Mouse (Mus musculus): ENCODE data around the gene Aldh3b1. TPM values are rescaled to one million over a fixed set of nuclear protein-coding genes. Genes with fewer than 3 reads are reported as not detected.

Aldh3b1 gene
- polyA plus RNA-seq, 1 experiment from 2014 or later: 0.64 TPM

GRCm38 (mm10) chr19:3935896-3936850, 6.6 kb upstream of the Aldh3b1 start:
- ATAC-seq (ENCODE audit: low FRiP score): no peak

DNA sequence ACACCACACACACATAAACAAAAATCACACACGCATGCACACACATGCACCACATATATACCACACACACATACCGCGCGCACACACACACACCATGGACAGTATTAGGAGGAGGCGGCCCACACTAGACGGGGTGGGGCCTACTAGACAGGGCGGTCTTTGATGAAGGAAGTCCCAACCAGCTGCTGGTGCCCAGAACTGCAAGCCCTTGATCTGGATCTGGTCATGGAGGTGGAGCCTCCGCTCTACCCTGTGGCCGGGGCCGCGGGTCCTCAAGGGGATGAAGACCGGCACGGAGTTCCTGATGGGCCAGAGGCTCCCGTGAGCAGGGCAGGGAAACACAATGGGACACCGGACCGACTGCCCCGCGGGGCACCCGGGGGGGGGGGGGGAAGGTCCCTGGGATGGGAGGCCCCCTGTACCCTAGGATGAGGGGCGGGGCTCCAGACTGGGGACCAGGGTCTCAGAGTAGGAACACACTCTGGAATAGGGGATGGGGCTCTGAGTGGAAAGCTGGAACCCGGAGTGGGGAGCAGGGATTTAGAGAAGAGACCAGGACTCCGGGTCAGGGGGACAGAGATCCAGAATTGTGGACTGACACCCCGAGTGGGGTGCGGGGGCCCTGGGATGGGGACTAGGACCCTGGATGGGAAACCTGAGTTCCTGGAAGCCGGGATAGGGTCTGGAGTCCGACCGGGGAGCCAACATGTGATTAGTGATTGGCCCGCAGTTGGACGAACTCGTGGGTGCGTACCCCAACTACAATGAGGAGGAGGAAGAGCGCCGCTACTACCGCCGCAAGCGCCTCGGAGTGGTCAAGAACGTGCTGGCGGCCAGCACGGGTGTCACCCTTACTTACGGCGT, 5.7 kb upstream of the Aldh3b1 start, which contains the start of gene Unc93b1:
Unc93b1 (plus strand) TSS at position 155 of the 864 bp plus-strand sequence.
- peak within 1 kb of the TSS; percentile 33 for H3K9ac ChIP-seq
- ATAC-seq (ENCODE audit: low FRiP score): peak; percentile 71

More at GRCm38 (mm10) chr19:3935896-3936850, 6.6 kb upstream of the Aldh3b1 start:
- H3K9ac ChIP-seq: peak overlapping the region; percentile 33; the same call in 1 of the 2 replicates
- H3K36me3 ChIP-seq (replicated peaks): no peaks in the 10 kb centered on the region
- H3K9me3 ChIP-seq: no peaks in the 10 kb centered on the region
- WGBS: 6% methylated on average over 22 of the region's 22 CpGs
- H3K4me1 ChIP-seq: peaks cover 14% of the 10 kb centered on the region
- peaks cover 28% of the 10 kb centered on the region for H3K27me3 ChIP-seq
- H3K4me3 ChIP-seq (replicated peaks): peak overlapping the region; percentile 40
- peak overlapping the region; percentile 58 for H3K4me2 ChIP-seq
- no peak overlapping the region for H3K27ac ChIP-seq

DNA sequence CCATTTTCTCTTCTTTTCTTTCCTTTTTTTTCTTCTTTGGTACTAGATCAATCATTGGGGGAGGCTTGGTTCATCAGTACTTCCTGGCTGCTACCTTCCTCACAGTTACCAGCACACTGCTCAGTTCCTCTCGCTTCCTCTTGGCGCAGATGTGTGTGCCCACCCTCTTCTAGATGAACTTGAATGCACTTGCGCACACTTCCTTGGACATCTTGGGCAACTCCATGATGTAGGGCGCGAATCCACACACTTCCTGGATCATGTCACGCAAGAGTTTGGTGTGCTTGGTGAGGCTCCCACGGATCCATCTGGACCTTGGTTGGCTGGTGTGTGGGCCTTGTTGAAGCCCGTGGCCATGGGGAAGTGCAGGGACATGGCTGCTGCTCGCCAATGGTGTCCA, 2.1 kb upstream of the Aldh3b1 start:
- Histone ChIP-seq H3K27me3 (peaks cover 23% of the 10 kb centered on the region), H3K4me3 (replicated peaks) (no peak overlapping the region), H3K9ac (no peak overlapping the region), H3K9me3 (no peaks in the 10 kb centered on the region), H3K4me1 (peaks cover 24% of the 10 kb centered on the region), H3K36me3 (replicated peaks) (no peaks in the 10 kb centered on the region), H3K27ac (no peak overlapping the region), H3K4me2 (no peak overlapping the region)
- ATAC-seq (ENCODE audit: low FRiP score): no peak
- WGBS: 91% methylated on average over 9 of the region's 9 CpGs

More for the DNA sequence above, 5.7 kb upstream of the Aldh3b1 start, which contains the start of gene Unc93b1:
- H3K4me1 ChIP-seq: peaks cover 14% of the 10 kb centered on the region
- WGBS: 5% methylated on average over 42 of the region's 42 CpGs
- H3K4me3 ChIP-seq (replicated peaks): peak within 1 kb of the TSS; percentile 40
- H3K27me3 ChIP-seq: peaks cover 28% of the 10 kb centered on the region
- H3K27ac ChIP-seq: no peak within 1 kb of the TSS
- no peaks in the 10 kb centered on the region for H3K36me3 ChIP-seq (replicated peaks)
- peak within 1 kb of the TSS; percentile 58 for H3K4me2 ChIP-seq
- H3K9me3 ChIP-seq: no peaks in the 10 kb centered on the region

GRCm38 (mm10) chr19:3930262-3931057, 852 bp upstream of the Aldh3b1 start:
- H3K27me3 ChIP-seq: peaks cover 10% of the 10 kb centered on the region; the same call in 1 of the 2 replicates
- H3K4me2 ChIP-seq: no peak overlapping the region
- H3K27ac ChIP-seq: 0 out of 2 replicates have a peak overlapping the region, but pooled peaks have one; percentile 44
- no peaks in the 10 kb centered on the region for H3K36me3 ChIP-seq (replicated peaks)
- H3K9me3 ChIP-seq: no peaks in the 10 kb centered on the region
- peaks cover 15% of the 10 kb centered on the region for H3K4me1 ChIP-seq
- H3K4me3 ChIP-seq (replicated peaks): no peak overlapping the region
- no peak for ATAC-seq (ENCODE audit: low FRiP score)
- WGBS: 78% methylated on average over 21 of the region's 21 CpGs
- no peak overlapping the region for H3K9ac ChIP-seq

DNA sequence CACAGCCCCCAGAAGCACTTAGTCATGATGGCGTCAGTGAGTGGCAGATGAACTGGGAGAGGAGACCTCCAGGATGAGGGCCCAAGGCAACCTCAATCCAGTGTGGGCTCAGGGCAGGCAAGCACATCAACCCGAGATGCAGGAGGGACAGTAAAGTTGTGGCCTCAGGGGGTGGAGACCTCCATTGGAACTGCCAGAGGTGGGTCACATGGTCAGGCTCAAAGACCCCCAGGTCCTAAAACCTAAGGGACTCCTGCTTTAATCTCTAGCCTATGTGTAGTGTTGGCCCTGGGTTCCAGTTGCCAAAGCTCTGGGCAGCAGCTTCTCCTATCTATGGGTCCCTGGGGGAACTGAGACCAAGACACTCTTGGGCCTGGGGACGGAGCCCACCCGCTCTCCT, 829 bp downstream of the Aldh3b1 start:
- Histone ChIP-seq H3K36me3 (replicated peaks) (no peaks in the 10 kb centered on the region), H3K9ac (no peak overlapping the region), H3K4me3 (replicated peaks) (no peak overlapping the region), H3K4me1 (peaks cover 13% of the 10 kb centered on the region), H3K27ac (no peak overlapping the region), H3K27me3 (no peaks in the 10 kb centered on the region), H3K4me2 (no peak overlapping the region), H3K9me3 (no peaks in the 10 kb centered on the region)
- 85% methylated on average over 4 of the region's 4 CpGs for WGBS
- ATAC-seq (ENCODE audit: low FRiP score): no peak

DNA sequence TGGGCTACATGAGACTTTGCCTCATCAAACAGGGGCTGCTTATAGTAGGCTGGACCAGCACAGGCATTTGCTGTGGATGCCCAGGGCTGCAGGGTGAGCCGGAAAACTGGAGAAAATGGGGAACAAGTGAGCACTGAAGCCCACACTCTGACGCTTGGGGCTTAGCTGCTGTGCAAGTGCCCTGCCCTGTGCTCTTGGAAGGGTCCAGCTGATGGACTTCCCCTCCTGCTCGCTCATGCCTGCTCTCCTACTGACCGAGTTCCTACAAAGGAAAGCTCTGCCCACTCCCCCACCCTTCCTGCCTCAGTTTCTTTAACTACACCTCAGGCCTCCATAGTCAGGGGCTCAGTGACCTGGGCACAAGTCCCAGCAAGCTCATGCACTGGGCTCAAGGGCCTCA, 1.6 kb downstream of the Aldh3b1 start:
- Histone ChIP-seq H3K9ac (no peak overlapping the region), H3K27me3 (no peaks in the 10 kb centered on the region), H3K4me1 (peaks cover 15% of the 10 kb centered on the region), H3K9me3 (no peaks in the 10 kb centered on the region), H3K27ac (no peak overlapping the region), H3K36me3 (replicated peaks) (no peaks in the 10 kb centered on the region), H3K4me3 (replicated peaks) (no peak overlapping the region), H3K4me2 (no peak overlapping the region)
- ATAC-seq (ENCODE audit: low FRiP score): no peak
- WGBS: 85% methylated on average over 4 of the region's 4 CpGs

GRCm38 (mm10) chr19:3926685-3927084, 2.9 kb downstream of the Aldh3b1 start:
- Histone ChIP-seq H3K4me1 (peaks cover 15% of the 10 kb centered on the region), H3K4me2 (no peak overlapping the region), H3K4me3 (replicated peaks) (no peak overlapping the region), H3K9me3 (no peaks in the 10 kb centered on the region), H3K27ac (no peak overlapping the region), H3K9ac (no peak overlapping the region), H3K27me3 (no peaks in the 10 kb centered on the region), H3K36me3 (replicated peaks) (no peaks in the 10 kb centered on the region)
- 71% methylated on average over 6 of the region's 6 CpGs for WGBS
- no peak for ATAC-seq (ENCODE audit: low FRiP score)

DNA sequence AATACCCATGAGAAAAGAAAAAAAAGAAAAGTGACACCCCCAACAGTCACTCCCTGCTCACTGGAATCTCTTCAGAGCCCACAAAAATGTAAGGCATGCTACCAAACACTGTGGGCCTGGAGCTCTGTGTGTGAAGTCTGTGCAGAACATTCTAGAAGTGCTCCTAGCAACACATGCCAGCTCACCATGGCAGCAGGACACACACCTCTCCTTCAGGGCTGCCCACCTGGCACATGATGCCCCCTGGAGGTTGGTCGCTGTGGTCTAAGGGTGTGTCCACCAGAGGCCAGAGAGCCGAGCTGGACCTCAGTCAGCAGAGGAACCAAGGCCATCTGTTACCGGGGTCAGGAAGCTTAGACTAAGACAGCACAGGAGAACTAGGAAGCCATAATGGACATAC, 3.3 kb downstream of the Aldh3b1 start:
- Histone ChIP-seq H3K27ac (no peak overlapping the region), H3K27me3 (no peaks in the 10 kb centered on the region), H3K36me3 (replicated peaks) (no peaks in the 10 kb centered on the region), H3K4me1 (peaks cover 15% of the 10 kb centered on the region), H3K9me3 (no peaks in the 10 kb centered on the region), H3K4me3 (replicated peaks) (no peak overlapping the region), H3K4me2 (no peak overlapping the region), H3K9ac (no peak overlapping the region)
- ATAC-seq (ENCODE audit: low FRiP score): no peak
- 79% methylated on average over 3 of the region's 3 CpGs for WGBS

- 72% methylated on average over 6 of the region's 6 CpGs for WGBS
- ATAC-seq (ENCODE audit: low FRiP score): no peak
- no peaks in the 10 kb centered on the region for H3K27me3 ChIP-seq
- peaks cover 15% of the 10 kb centered on the region for H3K4me1 ChIP-seq
- no peaks in the 10 kb centered on the region for H3K36me3 ChIP-seq (replicated peaks)
- H3K4me2 ChIP-seq: no peak overlapping the region
- H3K9ac ChIP-seq: no peak overlapping the region
- H3K4me3 ChIP-seq (replicated peaks): no peak overlapping the region
- H3K9me3 ChIP-seq: no peaks in the 10 kb centered on the region
- H3K27ac ChIP-seq: no peak overlapping the region
Measured at GRCm38 (mm10) chr19:3925859-3926258, 3.7 kb downstream of the Aldh3b1 start.

DNA sequence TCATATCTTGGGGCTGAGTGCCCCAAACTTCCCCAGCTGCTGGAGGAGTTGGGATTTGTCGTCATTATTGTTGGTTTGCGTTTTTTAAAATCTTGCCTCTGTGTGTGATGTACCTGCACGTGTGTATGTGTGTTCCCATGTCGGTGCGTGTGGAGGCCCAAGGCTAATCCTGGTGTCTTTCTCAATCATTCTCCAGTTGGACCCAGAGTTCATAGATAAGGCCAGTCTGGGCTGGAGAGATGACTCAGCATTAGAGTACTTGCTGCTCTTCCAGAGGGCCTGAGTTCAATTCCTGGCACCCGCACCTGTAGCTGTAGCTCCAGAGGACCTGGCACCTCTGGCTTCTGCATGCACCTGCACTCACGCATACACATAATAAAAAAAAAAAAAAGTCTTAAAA, 4.7 kb downstream of the Aldh3b1 start:
- H3K9ac ChIP-seq: no peak overlapping the region
- no peaks in the 10 kb centered on the region for H3K36me3 ChIP-seq (replicated peaks)
- no peaks in the 10 kb centered on the region for H3K9me3 ChIP-seq
- H3K27ac ChIP-seq: no peak overlapping the region
- H3K4me1 ChIP-seq: peaks cover 15% of the 10 kb centered on the region
- H3K27me3 ChIP-seq: no peaks in the 10 kb centered on the region
- 91% methylated on average over 7 of the region's 7 CpGs for WGBS
- H3K4me2 ChIP-seq: no peak overlapping the region
- H3K4me3 ChIP-seq (replicated peaks): no peak overlapping the region
- no peak for ATAC-seq (ENCODE audit: low FRiP score)

DNA sequence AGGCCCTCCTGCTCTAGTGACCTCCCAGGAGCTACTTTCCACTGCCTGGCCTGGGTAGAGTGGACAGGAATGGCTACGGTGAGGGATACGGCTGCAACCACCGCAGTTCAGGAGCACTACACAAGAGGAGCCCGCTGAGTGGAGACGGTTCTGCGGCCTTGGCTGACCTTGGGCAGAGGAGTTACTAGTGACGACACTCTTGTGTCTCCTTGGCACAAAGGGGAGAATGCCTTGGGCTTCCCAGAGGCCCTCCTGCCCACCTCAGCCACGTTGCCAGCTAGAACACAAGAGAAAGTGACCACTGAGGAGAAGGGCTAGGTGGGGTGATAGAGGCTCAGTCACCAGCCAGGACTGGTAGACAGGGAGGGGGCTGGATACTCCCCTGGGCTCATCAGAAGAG, 5.4 kb downstream of the Aldh3b1 start:
- Histone ChIP-seq H3K9ac (no peak overlapping the region), H3K27ac (no peak overlapping the region), H3K4me2 (no peak overlapping the region), H3K9me3 (no peaks in the 10 kb centered on the region), H3K4me3 (replicated peaks) (no peak overlapping the region), H3K4me1 (peaks cover 10% of the 10 kb centered on the region), H3K36me3 (replicated peaks) (no peaks in the 10 kb centered on the region), H3K27me3 (no peaks in the 10 kb centered on the region)
- whole genome bisulfite sequencing: 86% methylated on average over 8 of the region's 8 CpGs
- no peak for ATAC-seq (ENCODE audit: low FRiP score)

All from forebrain, embryonic 12.5 days (tissue).